Mouse (Mus musculus): ENCODE results near the gene Ogfr. TPM values are rescaled to one million over a fixed set of nuclear protein-coding genes. Genes with fewer than 3 reads are reported as not detected.

Gene Ogfr
- polyA plus RNA-seq, 1 experiment = 62.6 TPM

- Histone ChIP-seq H3K27ac (ENCODE audit: insufficient read depth, low read depth, low read length) (no peak overlapping the region), H3K4me3 (ENCODE audit: low read depth, low read length) (no peak overlapping the region), H3K36me3 (ENCODE audit: control insufficient read depth, insufficient read depth, low read length) (no peaks in the 10 kb centered on the region), H3K27me3 (ENCODE audit: control insufficient read depth, insufficient read depth, low read length) (peaks cover 14% of the 10 kb centered on the region), H3K4me1 (ENCODE audit: control insufficient read depth, insufficient read depth, insufficient read length, low read length) (peaks cover 9% of the 10 kb centered on the region; the same call in 1 of the 2 replicates)
- WGBS = 4% methylated on average over 3 of the region's 3 CpGs
- TF ChIP-seq POLR2A (IDR thresholded peaks at IDR 0.05; ENCODE audit: low read depth, low read length) (no peak), CTCF (IDR thresholded peaks at IDR 0.05; ENCODE audit: extremely low read depth, insufficient read length, insufficient replicate concordance, low read depth, low read length) (peak; percentile 87; the same call in 1 of the 2 replicates)
Observed at GRCm38 (mm10) chr2:180578686-180579085, 10.4 kb upstream of the Ogfr start.

DNA sequence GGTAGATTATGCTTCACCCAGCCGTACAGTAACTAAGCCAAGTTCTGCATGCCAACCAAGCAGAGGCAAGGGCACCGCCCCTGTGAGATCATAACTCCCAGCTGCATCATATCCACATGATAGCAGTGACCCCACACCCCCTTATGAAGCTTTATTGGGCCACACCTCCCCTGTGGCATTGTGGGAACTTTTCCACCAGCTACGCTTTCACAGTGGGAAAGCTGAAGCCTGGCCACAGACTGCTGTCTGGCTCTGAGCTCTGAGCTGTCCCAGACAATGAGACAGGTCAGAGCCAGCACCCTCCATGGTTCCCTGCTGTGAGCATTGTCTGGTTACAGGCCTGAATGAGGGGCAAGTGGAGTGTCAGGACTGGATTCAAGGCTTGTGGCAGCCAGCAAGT lies 8.0 kb upstream of the Ogfr start, which contains the start of gene Mrgbp:
TSS of gene Mrgbp (plus strand) at position 303 of the 400 bp plus-strand sequence.
- no peak within 1 kb of the TSS for H3K27ac ChIP-seq (ENCODE audit: insufficient read depth, low read depth, low read length)

GRCm38 (mm10) chr2:180582481-180583153 lies 6.4 kb upstream of the Ogfr start:
- H3K4me3 ChIP-seq (ENCODE audit: low read depth, low read length) = peak overlapping the region; percentile 97
- WGBS = under 1% methylated on average over 57 of the region's 57 CpGs
- H3K27ac ChIP-seq (ENCODE audit: insufficient read depth, low read depth, low read length) = no peak overlapping the region
- peaks cover under 1% of the 10 kb centered on the region; the same call in 1 of the 2 replicates for H3K27me3 ChIP-seq (ENCODE audit: control insufficient read depth, insufficient read depth, low read length)
- peaks cover 7% of the 10 kb centered on the region for H3K36me3 ChIP-seq (ENCODE audit: control insufficient read depth, insufficient read depth, low read length)
- peaks cover 17% of the 10 kb centered on the region; the same call in 1 of the 2 replicates for H3K4me1 ChIP-seq (ENCODE audit: control insufficient read depth, insufficient read depth, insufficient read length, low read length)
- peak; percentile 97 for TF ChIP-seq CTCF (IDR thresholded peaks at IDR 0.05; ENCODE audit: extremely low read depth, insufficient read length, insufficient replicate concordance, low read depth, low read length)
- 0 out of 2 replicates have a peak, but pooled peaks have one; percentile 15 for TF ChIP-seq POLR2A (IDR thresholded peaks at IDR 0.05; ENCODE audit: low read depth, low read length)

More for the DNA sequence above, 8.0 kb upstream of the Ogfr start, which contains the start of gene Mrgbp:
- no peak within 1 kb of the TSS for H3K4me3 ChIP-seq (ENCODE audit: low read depth, low read length)
- H3K36me3 ChIP-seq (ENCODE audit: control insufficient read depth, insufficient read depth, low read length) = peaks cover 3% of the 10 kb centered on the region
- peaks cover 3% of the 10 kb centered on the region; the same call in 1 of the 2 replicates for H3K27me3 ChIP-seq (ENCODE audit: control insufficient read depth, insufficient read depth, low read length)
- peaks cover 17% of the 10 kb centered on the region; the same call in 1 of the 2 replicates for H3K4me1 ChIP-seq (ENCODE audit: control insufficient read depth, insufficient read depth, insufficient read length, low read length)
- TF ChIP-seq POLR2A (IDR thresholded peaks at IDR 0.05; ENCODE audit: low read depth, low read length) (no peak), CTCF (IDR thresholded peaks at IDR 0.05; ENCODE audit: extremely low read depth, insufficient read length, insufficient replicate concordance, low read depth, low read length) (no peak)
- WGBS = 28% methylated on average over 3 of the region's 3 CpGs

DNA sequence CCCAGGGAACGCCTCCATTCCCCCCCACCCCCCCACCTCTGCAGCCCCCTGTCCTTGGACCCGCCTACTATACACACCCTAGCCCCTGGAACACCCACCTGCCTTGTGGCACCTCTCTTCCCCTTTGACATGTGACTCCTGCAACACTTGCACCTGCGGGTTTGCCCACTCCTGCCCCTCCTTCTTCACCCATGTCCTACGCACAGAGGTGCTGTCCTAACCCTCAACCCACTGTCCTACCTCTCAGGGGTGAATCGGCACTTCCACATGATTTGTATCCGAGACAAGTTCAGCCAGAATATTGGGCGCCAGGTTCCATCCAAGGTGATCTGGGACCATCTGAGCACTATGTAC lies 5.9 kb upstream of the Ogfr start:
- H3K36me3 ChIP-seq (ENCODE audit: control insufficient read depth, insufficient read depth, low read length) = peaks cover 7% of the 10 kb centered on the region
- H3K4me1 ChIP-seq (ENCODE audit: control insufficient read depth, insufficient read depth, insufficient read length, low read length) = peaks cover 17% of the 10 kb centered on the region; the same call in 1 of the 2 replicates
- WGBS = 7% methylated on average over 7 of the region's 7 CpGs
- H3K27me3 ChIP-seq (ENCODE audit: control insufficient read depth, insufficient read depth, low read length) = no peaks in the 10 kb centered on the region
- no peak overlapping the region for H3K27ac ChIP-seq (ENCODE audit: insufficient read depth, low read depth, low read length)
- no peak for TF ChIP-seq POLR2A (IDR thresholded peaks at IDR 0.05; ENCODE audit: low read depth, low read length)
- TF ChIP-seq CTCF (IDR thresholded peaks at IDR 0.05; ENCODE audit: extremely low read depth, insufficient read length, insufficient replicate concordance, low read depth, low read length) = no peak
- peak overlapping the region; percentile 97 for H3K4me3 ChIP-seq (ENCODE audit: low read depth, low read length)

GRCm38 (mm10) chr2:180588736-180589122 lies 316 bp upstream of the Ogfr start:
- no peak overlapping the region for H3K27ac ChIP-seq (ENCODE audit: insufficient read depth, low read depth, low read length)
- H3K36me3 ChIP-seq (ENCODE audit: control insufficient read depth, insufficient read depth, low read length) = peaks cover 32% of the 10 kb centered on the region
- no peaks in the 10 kb centered on the region for H3K27me3 ChIP-seq (ENCODE audit: control insufficient read depth, insufficient read depth, low read length)
- WGBS = 44% methylated on average over 6 of the region's 6 CpGs
- peak overlapping the region; percentile 70 for H3K4me3 ChIP-seq (ENCODE audit: low read depth, low read length)
- H3K4me1 ChIP-seq (ENCODE audit: control insufficient read depth, insufficient read depth, insufficient read length, low read length) = peaks cover 15% of the 10 kb centered on the region; the same call in 1 of the 2 replicates
- TF ChIP-seq CTCF (IDR thresholded peaks at IDR 0.05; ENCODE audit: extremely low read depth, insufficient read length, insufficient replicate concordance, low read depth, low read length) = no peak
- TF ChIP-seq POLR2A (IDR thresholded peaks at IDR 0.05; ENCODE audit: low read depth, low read length) = no peak

GRCm38 (mm10) chr2:180597490-180597889 lies 8.4 kb downstream of the Ogfr start, which contains the start of gene Col9a3:
TSS of gene Col9a3 (plus strand) at chr2:180597790.
- H3K27ac ChIP-seq (ENCODE audit: insufficient read depth, low read depth, low read length) = no peak within 1 kb of the TSS
- H3K27me3 ChIP-seq (ENCODE audit: control insufficient read depth, insufficient read depth, low read length) = no peaks in the 10 kb centered on the region; the same call in 1 of the 2 replicates
- 62% methylated on average over 4 of the region's 4 CpGs for WGBS
- H3K36me3 ChIP-seq (ENCODE audit: control insufficient read depth, insufficient read depth, low read length) = peaks cover 28% of the 10 kb centered on the region
- H3K4me3 ChIP-seq (ENCODE audit: low read depth, low read length) = no peak within 1 kb of the TSS
- TF ChIP-seq CTCF (IDR thresholded peaks at IDR 0.05; ENCODE audit: extremely low read depth, insufficient read length, insufficient replicate concordance, low read depth, low read length) (no peak), POLR2A (IDR thresholded peaks at IDR 0.05; ENCODE audit: low read depth, low read length) (no peak)
- H3K4me1 ChIP-seq (ENCODE audit: control insufficient read depth, insufficient read depth, insufficient read length, low read length) = no peaks in the 10 kb centered on the region

DNA sequence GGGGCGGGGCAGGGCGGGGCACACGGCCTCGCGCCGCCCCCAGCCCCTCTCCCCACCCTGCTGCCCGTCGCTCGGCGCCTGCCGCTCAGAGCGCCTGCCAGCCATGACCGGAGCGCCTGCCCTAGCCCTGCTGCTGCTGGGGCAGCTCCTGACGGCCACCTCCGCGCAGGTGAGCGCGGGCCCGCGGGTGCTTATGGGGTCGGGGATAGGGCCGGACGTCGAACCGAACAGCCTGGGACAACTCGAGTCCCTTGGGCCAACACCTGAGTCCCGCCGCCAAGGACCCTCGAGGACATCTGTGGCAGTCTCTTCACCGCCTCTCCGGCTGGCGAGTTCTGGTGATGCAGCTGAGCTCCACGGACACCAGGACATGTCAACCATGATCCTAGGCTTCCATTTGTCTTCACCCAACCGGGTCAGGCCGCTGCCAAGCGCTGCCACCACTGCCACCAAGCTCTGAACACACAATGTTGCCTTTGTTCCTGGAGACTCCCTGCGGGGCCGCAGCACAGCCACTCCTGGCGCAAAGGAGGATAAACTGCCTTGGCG lies 9.2 kb downstream of the Ogfr start:
- Histone ChIP-seq H3K36me3 (ENCODE audit: control insufficient read depth, insufficient read depth, low read length) (peaks cover 21% of the 10 kb centered on the region), H3K4me1 (ENCODE audit: control insufficient read depth, insufficient read depth, insufficient read length, low read length) (no peaks in the 10 kb centered on the region), H3K4me3 (ENCODE audit: low read depth, low read length) (no peak overlapping the region), H3K27me3 (ENCODE audit: control insufficient read depth, insufficient read depth, low read length) (no peaks in the 10 kb centered on the region; the same call in 1 of the 2 replicates), H3K27ac (ENCODE audit: insufficient read depth, low read depth, low read length) (no peak overlapping the region)
- TF ChIP-seq POLR2A (IDR thresholded peaks at IDR 0.05; ENCODE audit: low read depth, low read length) = no peak
- TF ChIP-seq CTCF (IDR thresholded peaks at IDR 0.05; ENCODE audit: extremely low read depth, insufficient read length, insufficient replicate concordance, low read depth, low read length) = no peak
- WGBS = 10% methylated on average over 40 of the region's 41 CpGs

Data from small intestine, adult 2 months (tissue).